Mouse (Mus musculus) gastrocnemius, adult 18-20 months (tissue): ENCODE measurements around the gene Kcnip3. TPM values are rescaled to one million over a fixed set of nuclear protein-coding genes. Genes with fewer than 3 reads are reported as not detected.

Source experiments
- DNase-seq: peaks from one replicate; pipeline ENCODE4 v3.0.0; 2021; ENCODE audit warnings: low spot score
- long read RNA-seq, 2 experiments: library from polyadenylated mRNA; stranded (forward); transcript quantifications; one replicate each; pipeline ENCODE4 v2.0.0; 2021
- total RNA-seq, 2 experiments: library from RNA; stranded (reverse); gene quantifications; 2 replicates each; pipeline ENCODE4 v1.2.3; 2021

The Kcnip3 gene
- under 1 TPM; 0.21 to 0.43 TPM for total RNA-seq
- long read RNA-seq, experiment 1, partial matches to known transcripts: 0 of 1 reads
- long read RNA-seq, experiment 1, other reads (novel, unspliced or antisense): 0 of 1 reads
- long read RNA-seq, experiment 2, partial matches to known transcripts: 0 of 1 reads
- long read RNA-seq, experiment 2, other reads (novel, unspliced or antisense): 0 of 1 reads

- DNase-seq: no peak
These were observed at the start of gene Kcnip3 for GRCm38 (mm10) chr2:127522006-127522441. Gene Kcnip3 (minus strand): TSS chr2:127522094.

- peak; percentile 56 for DNase-seq
These were observed 37.4 kb upstream of the Kcnip3 start for GRCm38 (mm10) chr2:127559070-127559966.

- DNase-seq: no peak
These were observed 29.2 kb upstream of the Kcnip3 start for GRCm38 (mm10) chr2:127551078-127551477.

- no peak for DNase-seq
These were observed 28.6 kb upstream of the Kcnip3 start for GRCm38 (mm10) chr2:127550446-127550845.

- no peak for DNase-seq
These were observed 27.8 kb upstream of the Kcnip3 start for GRCm38 (mm10) chr2:127549711-127550110.

- DNase-seq: no peak
These were observed 26.6 kb upstream of the Kcnip3 start for GRCm38 (mm10) chr2:127548342-127549074.

GRCm38 (mm10) chr2:127541697-127542096, 19.8 kb upstream of the Kcnip3 start:
- DNase-seq: no peak

- DNase-seq: no peak
These were observed 19.3 kb upstream of the Kcnip3 start, which contains the start of gene Prom2 for GRCm38 (mm10) chr2:127541185-127541584. Gene Prom2 (minus strand): TSS chr2:127541467.

- no peak for DNase-seq
These were observed 17.6 kb upstream of the Kcnip3 start for GRCm38 (mm10) chr2:127539494-127539893.

- no peak for DNase-seq
These were observed 15.7 kb upstream of the Kcnip3 start for GRCm38 (mm10) chr2:127537548-127537947.

GRCm38 (mm10) chr2:127535363-127535762, 13.5 kb upstream of the Kcnip3 start:
- no peak for DNase-seq

- DNase-seq: no peak
These were observed 10.5 kb upstream of the Kcnip3 start for GRCm38 (mm10) chr2:127532379-127532778.

GRCm38 (mm10) chr2:127531592-127531991, 9.7 kb upstream of the Kcnip3 start:
- no peak for DNase-seq

- DNase-seq: no peak
These were observed 8.5 kb upstream of the Kcnip3 start for GRCm38 (mm10) chr2:127530418-127530817.

- DNase-seq: no peak
These were observed 3.3 kb upstream of the Kcnip3 start for GRCm38 (mm10) chr2:127525004-127525775.

GRCm38 (mm10) chr2:127523950-127524729, 2.2 kb upstream of the Kcnip3 start:
- DNase-seq: no peak

GRCm38 (mm10) chr2:127521172-127522005, 505 bp downstream of the Kcnip3 start:
- no peak for DNase-seq

GRCm38 (mm10) chr2:127520123-127520522, 1.8 kb downstream of the Kcnip3 start:
- no peak for DNase-seq

- DNase-seq: no peak
These were observed 2.6 kb downstream of the Kcnip3 start for GRCm38 (mm10) chr2:127519308-127519707.
